Mouse (Mus musculus) embryo, embryonic 11.5 days (tissue): ENCODE measurements at regions not wholly inside any gene's neighbourhood (a gene's known extent, or its start where the extent isn't known, plus 50 kb on each side); places are given as distances from the start of the nearest gene placed in this dataset.
"Not testable (repeated sequence)": the region's sequence is repeated elsewhere in the genome, so short reads cannot be mapped to it uniquely, and the experiment has no call there.

Experiments
- DNase-seq: peaks from one replicate; pipeline ENCODE4 v3.0.0-alpha.2; 2012; ENCODE audit warnings: low read depth, low spot score

DNA sequence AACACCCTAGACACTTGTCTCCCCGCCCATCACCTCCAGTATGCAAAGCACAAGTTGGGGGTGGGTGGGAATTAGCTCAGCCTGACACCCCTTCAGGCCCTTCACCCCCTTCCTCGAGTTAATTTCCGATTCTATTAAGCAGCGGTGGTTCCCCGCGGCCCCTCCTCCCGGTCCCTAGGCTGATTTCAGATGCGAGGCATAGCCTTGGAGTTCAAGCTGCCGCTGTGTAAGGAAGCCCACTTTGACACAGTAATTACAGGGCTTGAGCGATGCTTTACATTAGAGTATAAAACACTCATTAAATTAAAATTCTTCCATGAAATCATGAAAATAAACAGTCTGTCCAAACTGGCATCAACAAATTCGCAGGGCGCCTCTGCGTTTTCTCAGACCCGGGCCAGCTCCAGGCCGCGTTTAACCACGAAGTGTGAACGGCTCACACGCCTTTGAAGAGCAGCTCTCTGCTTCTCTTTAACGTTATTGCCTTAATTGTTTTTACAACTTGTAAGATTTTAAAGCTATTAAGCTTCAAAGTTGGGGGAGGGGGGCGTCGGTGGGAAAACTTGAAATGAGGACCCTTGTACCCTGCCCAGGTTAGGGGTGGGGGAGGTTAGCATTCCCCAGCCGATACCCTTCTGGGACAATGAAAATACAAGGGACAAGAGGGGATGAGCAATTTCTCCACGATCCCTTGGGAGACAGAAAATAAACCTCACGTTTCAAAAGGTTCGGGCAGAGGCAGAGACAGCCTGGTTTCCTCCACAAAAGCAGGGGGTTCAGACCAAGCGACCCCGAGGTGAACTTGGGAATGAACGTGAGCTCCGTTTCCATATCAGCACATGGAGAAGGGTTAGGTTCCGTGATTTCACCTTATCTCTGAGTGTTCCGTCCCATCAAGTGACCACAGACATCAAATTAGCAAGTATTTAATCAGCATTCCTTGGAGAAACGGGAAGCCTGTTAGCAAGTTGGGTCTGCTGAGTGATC lies 114.4 kb downstream of the Dicer1 start:
- DNase-seq: peak; percentile 24

DNA sequence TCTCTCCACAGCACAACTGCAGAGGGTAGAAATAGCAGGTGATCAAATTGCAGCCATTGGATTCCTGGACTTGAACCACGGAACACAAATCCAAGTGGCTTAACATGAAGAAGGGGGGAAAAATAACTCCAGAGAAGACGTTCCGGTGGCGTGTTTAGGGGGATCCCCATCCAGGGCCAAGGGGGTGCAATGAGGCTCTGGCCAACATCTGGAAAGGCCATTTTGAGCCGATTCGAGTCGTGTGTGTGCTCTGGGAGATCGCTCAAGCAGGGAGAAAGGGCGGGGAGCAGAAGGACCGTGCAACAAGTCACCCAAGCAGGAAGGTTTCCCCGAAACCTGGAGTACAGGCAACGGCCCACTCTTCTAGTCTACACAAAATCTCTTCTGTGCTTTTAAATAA lies 115.3 kb downstream of the Dicer1 start:
- no peak for DNase-seq

DNA sequence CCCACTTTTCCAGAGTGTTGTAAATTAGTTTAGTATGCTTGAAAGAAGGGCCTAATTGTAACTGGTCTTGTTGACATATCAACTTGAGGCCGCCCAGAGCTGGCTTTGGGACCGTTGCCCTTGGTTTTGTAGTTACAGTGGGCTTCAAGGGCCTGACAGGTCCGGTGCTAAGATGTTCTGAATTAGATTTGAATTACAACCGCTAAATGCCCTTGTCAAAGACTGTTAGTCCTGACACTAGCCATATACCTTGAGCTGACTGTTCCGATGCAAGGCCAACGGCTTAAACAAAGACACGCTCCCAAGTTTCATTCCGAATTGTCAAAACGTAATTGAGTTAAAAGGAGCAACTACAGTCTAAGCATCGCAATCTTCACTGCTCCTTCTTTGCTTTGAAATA lies 116.9 kb downstream of the Dicer1 start:
- peak; percentile 20 for DNase-seq

DNA sequence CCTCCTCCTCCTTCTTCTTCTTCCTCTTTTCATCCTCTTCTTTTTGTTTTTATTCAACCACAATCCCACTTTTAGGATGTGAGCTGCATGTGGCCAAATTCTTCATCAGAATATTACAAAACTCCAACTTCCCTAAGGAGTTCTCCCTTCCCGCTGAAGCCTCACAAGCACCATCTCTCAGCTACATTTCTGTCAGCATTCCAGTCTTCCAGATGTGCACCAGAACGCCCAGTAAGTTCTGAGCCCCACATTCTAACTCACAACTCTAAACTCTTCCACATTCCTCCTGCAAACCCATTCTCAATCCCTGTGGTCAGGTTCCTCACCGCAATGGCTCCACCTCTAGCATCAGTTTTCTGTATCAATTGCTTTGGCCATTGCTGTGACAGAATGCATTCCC lies 121.2 kb downstream of the Dicer1 start:
- no peak for DNase-seq

DNA sequence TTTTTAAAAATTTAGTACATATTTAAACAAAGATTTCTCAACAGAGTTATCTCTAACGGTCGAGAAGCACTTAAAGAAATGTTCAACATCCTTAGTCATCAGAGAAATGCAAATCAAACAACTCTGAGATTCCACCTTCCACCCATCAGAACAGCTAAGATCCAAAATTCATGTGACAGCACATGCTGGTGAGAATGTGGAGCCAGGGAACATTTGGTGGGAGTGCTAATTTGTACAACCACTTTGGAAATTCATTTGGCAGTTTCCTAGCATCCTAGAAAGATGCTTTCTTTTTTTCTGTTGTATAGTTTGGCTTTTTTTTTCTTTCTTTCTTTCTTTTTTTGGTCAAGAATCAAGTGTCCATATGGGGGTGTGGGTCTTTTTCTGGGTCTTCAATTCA lies 122.3 kb downstream of the Dicer1 start:
- DNase-seq: no peak

DNA sequence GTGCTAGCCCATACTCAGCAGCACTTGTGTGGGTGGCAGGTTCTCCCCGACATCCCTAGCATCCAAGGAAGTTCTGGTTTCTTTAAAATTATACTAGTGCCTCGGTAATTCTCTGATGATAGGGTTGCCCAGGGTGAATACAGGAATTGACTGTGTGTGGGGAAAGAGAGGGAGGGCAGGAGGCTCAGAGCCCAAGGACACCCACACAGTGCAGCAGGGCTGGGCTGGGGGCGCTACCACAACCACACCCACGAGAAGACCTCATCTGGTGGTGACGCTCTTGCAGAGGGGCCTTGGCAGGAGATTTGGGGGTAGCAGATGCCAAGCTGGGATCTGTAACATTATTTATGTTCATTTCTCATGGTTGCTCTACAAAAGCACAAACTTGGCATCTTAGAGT lies 125.7 kb downstream of the Dicer1 start:
- DNase-seq: no peak

DNA sequence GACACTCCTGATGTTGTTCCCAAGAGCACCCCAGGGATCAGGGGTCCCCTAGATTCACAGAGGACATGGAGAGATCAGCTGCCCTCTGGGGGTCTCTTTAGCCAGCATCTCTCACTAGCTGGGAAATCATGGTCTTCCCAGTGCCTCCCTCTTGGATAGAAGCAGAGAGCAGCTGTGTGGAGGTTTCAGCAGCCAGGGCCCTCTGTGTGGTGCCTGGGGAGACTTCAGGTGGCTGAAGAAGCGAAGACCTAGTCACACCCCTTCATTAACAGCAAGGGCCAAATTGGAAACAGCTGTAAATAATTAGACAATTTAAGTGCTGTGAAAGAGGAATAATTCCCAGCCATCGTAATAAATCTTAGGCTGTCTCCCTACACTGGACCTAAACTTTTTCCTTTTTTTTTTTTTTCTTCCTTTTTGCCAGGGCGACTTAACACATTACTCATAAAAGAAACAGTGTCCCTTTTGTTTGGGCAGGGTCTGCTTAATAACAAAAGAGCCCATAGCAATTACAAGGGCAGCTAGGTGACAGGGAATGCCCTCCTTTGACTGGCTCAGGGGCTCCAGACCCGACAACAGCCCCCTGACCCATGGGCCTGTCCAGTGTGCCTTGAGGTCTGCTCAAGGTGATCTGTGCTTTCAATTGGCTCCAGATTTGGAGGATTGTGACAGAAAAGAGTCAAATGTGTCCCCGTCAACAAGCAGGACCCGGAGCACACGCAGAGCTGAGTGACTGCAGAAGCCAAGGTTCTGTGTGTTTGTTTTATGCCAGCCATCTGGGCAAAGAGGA lies 127.7 kb downstream of the Dicer1 start:
- DNase-seq: no peak

DNA sequence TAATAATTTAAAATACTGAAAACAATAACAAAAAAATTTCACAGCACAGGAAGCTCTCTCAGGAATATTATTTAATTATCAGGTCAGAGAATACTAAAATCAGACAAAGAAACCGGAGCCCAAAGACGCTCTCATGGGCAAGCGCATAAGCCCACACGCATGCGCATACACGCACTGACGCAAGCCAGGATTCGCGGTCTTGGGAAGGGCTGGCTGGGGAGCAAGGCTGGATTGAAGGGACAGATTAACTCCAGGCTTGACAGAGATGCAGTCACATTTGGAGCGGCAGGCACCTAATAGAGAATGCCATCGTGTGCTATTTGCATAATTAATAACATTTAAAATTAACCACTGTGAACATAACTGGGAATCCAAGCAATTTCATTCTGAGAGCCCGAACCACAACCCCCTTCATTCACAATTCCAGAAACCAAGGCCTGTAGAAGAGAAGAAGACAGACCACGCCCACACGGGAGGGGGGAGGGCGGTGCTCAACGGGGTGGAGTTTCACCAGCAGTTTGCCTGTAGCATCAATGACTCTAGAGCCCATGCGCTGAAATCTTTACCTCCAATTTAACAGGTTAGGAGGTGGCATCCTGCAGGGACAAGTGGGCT lies 134.5 kb downstream of the Dicer1 start:
- peak; percentile 74 for DNase-seq

DNA sequence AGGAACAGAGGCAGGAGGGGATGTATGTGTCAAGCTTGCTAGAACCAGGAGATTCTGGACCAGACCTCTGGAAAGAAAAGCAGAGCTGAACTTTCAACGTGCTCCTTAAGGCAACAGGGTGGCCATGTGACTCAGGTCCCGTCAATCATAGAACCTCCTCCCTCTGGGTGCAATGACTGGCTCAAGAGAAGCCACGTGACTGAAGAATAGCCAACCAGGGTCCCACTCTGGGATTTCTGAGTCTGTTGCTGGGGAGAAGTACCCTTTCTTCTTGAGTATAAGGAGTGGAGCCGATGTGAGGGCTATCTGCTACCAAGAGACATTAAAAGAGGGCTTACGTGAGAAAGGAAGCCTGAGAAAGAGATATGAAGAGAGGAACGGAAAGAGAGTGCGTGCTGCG lies 137.5 kb downstream of the Dicer1 start:
- DNase-seq: no peak

DNA sequence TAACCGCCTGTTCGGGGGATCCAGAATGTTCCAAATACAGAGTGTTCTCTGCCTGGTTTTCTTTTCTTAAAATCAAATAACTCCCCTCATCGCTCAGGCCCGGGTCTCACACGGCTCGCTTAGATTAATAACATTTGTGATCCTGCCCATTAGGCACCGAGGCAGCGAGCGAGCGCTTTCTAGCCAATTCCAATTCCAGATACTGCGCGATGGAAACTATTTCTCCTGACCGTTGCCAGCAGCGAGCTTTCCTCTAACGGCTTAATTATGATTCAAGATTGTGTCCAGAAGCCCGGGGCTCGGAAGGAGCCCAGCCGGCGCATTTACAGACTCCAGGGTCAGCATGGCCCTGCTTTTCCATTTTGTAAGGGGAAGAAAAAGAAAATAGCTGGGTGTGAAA lies 136.6 kb upstream of the Gsc start:
- no peak for DNase-seq

DNA sequence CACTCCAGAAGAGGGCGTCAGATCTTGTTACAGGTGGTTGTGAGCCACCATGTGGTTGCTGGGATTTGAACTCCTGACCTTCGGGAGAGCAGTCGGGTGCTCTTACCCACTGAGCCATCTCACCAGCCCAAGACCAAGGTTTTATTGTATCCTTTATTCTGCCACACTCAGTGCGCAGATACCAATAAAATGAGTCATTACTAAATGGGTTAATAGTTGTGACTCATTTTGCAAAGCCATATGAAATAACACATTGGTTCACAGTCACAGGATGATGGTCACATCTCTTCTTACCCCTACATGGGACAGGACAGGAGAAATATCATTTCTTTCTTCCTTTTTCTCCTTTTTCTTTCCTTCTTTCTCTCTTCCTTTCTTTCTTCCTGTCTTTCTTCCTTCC lies 135.8 kb upstream of the Gsc start:
- DNase-seq: not testable (repeated sequence)

DNA sequence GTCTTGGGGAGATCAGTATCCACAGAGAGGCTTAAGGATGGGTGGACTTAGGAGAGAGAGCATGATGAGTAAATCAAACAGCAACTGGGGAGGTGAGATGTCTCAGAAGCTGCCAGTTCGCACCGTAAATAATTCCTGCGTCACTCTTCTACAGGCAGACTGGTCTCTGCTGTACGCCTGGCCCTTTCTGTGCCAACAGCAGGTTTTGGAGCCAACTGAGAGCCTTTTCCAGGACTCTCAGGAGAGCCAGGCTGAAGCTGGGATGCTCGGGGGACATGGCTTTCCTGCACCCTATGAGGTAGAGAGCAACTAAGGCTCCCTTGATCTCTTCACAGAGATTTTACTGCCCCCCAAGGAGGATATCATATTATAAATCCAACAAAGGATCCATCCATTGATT lies 134.3 kb upstream of the Gsc start:
- no peak for DNase-seq

DNA sequence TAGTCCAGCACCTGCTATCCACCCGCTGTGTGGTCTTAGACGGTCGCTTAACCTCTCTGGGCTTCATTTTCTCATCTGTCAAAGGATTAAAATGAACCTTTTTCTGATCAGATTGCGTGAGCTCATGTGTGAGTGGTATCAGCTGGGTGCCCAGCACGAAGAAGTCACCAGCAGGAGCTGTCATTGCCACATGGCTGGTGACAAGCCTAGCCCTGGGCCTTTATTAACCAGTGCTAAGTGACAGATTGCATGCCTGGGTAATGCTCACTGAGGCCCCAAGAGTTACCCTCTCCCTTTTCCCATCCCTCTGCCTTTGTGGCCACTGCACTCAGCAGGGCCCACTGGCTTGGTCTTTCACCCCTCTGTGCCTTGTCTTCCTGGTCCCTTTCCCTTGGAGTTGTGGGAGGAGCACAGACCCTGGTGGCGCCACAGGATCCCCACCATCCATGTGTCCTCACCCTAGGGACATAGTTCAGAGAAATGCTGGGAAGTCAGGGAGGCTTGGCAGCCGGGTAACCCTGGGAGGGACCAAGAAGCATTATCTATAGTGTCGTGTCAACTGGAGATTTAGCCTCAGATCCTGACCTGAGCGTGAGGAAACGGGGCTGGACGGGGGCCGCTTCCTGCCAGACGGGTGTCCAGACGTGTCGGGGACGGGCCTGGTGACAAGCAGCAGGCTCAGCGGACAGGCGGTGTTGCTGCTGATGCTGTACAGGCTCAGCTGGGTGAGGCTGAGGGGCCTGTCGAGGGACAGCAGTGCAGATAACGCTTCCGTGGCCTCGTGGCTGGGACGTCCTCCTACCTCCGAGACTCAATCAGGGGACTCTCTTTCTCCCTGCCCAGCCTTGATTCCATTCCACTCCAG lies 132.6 kb upstream of the Gsc start:
- DNase-seq: no peak

DNA sequence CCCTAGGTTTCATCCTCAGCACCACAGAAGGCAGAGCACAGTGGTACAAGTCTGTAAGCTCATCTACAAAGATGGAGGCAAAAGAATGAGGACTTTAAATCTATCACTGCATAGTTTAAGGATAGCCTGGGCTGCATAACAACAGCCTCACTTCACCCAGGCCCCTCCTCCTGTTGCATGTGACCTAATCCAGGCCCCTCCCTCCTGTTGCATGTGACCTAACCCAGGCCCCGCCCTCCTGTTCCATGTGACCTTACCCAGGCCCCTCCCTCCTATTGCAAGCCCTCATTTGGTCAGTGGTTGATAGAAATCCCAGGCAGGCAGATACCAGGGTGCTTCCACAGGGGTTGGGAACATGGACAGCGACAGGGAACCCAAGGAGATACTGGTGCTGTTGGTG lies 124.9 kb upstream of the Gsc start:
- no peak for DNase-seq

DNA sequence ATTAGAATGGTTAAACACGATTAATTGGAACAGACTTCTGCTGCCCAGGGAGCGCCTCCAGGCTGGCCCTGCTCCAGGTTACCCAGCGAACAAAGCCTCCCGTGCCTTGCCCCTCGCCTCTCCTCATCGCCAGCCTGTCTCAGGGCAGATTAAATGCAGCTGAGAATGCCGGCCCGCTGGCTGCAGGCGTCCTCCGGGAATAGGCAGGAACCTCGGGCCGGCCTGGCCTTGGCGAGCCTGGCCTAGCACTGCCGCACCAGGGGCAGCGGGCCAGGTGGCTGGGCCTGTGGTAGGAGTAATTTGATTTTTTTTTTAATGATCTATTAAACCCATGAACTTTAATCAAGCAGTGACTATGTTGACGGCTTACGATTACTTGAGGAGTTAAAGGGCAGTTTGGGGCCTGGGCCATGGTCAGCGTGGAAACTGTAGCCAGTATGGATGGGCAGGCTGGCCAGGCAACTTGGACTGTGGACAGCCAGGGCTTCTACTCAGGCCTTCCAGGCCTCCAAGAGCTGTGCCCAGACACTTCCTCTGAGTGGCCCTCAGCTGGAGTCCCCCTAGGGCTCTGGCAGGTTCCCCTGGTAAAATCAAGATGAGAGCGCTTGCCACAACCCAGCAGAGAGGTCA lies 120.5 kb upstream of the Gsc start:
- DNase-seq: no peak

DNA sequence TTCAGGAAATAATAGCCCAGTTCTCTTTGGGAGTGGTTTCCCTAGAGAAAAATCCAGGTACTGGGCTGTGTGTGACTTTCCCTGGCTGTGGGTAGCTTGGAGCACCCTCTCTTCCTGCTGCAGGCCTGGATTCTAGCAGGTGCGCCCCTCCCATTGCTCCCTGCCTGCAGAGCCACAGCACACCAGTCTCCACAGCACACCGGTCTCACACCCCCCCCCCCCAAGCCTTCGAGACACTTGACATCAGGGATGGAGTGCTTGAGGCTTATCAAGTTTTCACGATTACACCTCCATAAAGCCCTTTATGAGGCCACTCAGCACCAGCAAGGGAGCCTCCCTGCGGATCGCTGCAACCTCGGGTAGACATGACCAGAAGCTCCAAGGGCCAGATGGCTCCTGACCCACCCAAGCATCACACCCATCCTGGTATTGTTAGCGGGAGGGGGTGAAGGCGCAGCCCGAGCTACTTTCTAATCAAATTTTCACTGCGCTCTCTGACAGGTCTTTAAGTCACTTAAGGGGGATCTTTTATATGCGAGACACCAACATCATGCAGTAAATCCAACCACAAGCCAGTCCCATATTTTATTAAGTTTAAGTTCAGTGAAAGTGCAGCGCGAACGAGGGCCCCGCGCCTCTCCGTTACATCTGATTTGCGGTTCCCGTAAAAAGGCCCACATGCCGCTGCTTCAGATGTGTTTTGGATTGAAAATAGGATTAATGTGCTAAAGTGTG lies 119.8 kb upstream of the Gsc start:
- no peak for DNase-seq

DNA sequence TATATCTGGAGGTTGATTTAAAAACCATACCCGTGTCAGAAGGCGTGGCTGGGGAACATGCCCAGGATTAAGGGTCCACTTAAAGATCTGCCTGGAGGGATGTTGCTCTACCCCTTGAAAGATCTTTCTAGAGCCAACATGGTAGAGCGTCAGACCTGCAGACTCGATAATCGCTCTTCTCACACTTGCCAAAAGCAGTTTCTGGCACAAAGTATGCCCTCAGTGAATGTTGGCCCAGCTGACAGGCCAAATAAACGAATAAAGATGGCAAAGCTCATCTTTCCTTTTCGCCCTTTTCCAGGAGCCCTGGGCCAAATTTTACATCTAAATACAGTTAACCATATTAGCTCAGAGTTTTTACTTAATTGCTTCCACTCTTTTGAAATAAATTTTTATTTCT lies 118.4 kb upstream of the Gsc start:
- DNase-seq: no peak

DNA sequence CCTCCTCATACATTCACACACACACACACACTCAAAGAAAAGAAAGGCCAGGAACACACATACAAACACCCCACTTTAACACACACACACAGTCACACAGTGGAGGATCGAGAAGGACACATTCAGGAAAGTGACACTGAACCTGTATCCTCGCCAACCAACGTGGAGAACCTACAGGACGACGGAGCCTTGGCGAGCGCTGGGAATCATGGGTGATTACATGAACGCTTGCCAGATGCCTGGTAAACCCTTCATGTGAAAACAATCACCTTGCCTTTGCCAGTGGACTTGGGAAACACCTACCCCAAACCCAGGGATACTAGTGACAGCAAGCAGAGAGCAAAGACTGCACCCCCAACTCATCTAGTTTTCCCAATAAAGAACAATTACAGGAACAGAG lies 117.2 kb upstream of the Gsc start:
- no peak for DNase-seq

DNA sequence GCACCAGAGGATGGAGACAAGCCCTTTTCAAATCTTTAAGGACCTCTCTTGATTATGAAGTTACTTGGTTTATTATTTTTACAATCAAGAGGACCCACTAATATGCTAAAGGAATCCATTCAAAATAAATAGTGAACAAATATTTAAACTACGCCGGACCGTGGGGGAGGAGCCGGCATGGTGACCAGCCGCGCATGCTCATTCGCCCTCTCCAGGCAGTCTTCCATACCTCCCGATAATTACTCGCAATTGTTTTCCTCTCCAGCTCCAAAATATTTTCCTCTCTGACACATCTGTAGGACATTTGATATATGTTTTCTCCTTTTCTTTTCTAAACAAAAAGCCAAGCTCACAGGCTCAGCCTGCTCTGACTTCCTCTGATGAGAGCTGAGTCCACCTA lies 111.3 kb upstream of the Gsc start:
- no peak for DNase-seq

DNA sequence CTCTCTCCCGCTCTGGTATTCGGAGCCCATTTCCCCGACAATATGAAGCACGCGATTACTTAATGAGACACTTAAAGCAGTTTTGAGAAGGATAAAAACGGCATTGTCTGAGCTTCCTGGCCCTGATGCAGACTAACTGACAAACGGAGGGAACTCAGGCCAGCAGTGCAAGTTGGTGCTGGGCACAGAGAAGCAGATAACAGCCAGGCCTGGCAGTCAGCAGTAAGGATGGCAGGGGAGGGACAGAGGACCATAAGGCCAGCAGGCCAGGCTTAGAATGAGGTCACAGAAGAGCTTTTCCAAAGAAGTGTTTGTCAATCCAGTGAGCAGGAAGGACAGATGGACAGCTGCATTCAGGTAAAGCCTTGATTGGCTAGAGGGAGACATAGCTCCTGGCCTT lies 107.7 kb upstream of the Gsc start:
- no peak for DNase-seq
